Mouse (Mus musculus) heart, postnatal 25 days (tissue): ENCODE results near the gene Galnt4. TPM values are rescaled to one million over a fixed set of nuclear protein-coding genes. Genes with fewer than 3 reads are reported as not detected.

ENCODE experiments used
- DNase-seq: peaks from one replicate; pipeline ENCODE4 v3.0.0; 2022; ENCODE audit warnings: low spot score
- intact Hi-C: fragments of 180-260 bp; cut with DNase I; formaldehyde crosslinking; loops from one replicate; pipeline ENCODE4 v1.15.1; 2025
- total RNA-seq, 2 experiments: library from RNA; stranded (reverse); gene quantifications; 2 replicates each; pipeline ENCODE4 v1.2.3; 2021

The Galnt4 gene
- total RNA-seq, result 1 to 10 TPM; 3.2 to 3.6 TPM

- intact Hi-C loops, result loop anchor here (2.0 to 5.0 kb wide), 4 partner anchors 44 to 1379 kb away; partner anchors contain the start of genes Atp2b1, Cep290 and Tmtc3
- DNase-seq, result peak; percentile 78
Observed at GRCm38 (mm10) chr10:99107964-99108363, at the start of gene Galnt4. TSS of gene Galnt4 (plus strand) at chr10:99108159.

- intact Hi-C loops, result no loop called here
- no peak for DNase-seq
Observed at GRCm38 (mm10) chr10:99060588-99060987, 47.4 kb upstream of the Galnt4 start.

GRCm38 (mm10) chr10:99061418-99061817, 46.5 kb upstream of the Galnt4 start:
- intact Hi-C loops, result no loop called here
- no peak for DNase-seq

GRCm38 (mm10) chr10:99062546-99062945, 45.4 kb upstream of the Galnt4 start:
- intact Hi-C loops, result no loop called here
- no peak for DNase-seq

- DNase-seq, result no peak
- intact Hi-C loops, result no loop called here
Observed at GRCm38 (mm10) chr10:99076113-99076895, 31.7 kb upstream of the Galnt4 start.

- no peak for DNase-seq
- intact Hi-C loops, result no loop called here
Observed at GRCm38 (mm10) chr10:99078621-99079020, 29.3 kb upstream of the Galnt4 start.

GRCm38 (mm10) chr10:99081569-99081990, 26.4 kb upstream of the Galnt4 start:
- intact Hi-C loops, result no loop called here
- no peak for DNase-seq

- no peak for DNase-seq
- intact Hi-C loops, result no loop called here
Observed at GRCm38 (mm10) chr10:99083431-99084003, 24.4 kb upstream of the Galnt4 start.

- peak; percentile 21 for DNase-seq
- intact Hi-C loops, result loop anchor here (1.0 to 5.0 kb wide), 3 partner anchors 167 to 1372 kb away; no protein-coding TSS in a partner anchor
Observed at GRCm38 (mm10) chr10:99084397-99085239, 23.3 kb upstream of the Galnt4 start.

GRCm38 (mm10) chr10:99085240-99085587, 22.7 kb upstream of the Galnt4 start:
- intact Hi-C loops, result loop anchor here (1.0 to 5.0 kb wide), 3 partner anchors 168 to 1373 kb away; no protein-coding TSS in a partner anchor
- DNase-seq, result no peak

GRCm38 (mm10) chr10:99086029-99086428, 21.9 kb upstream of the Galnt4 start:
- no peak for DNase-seq
- intact Hi-C loops, result loop anchor here (5.0 kb wide), 2 partner anchors 169 to 1374 kb away; no protein-coding TSS in a partner anchor

GRCm38 (mm10) chr10:99089906-99090305, 18.1 kb upstream of the Galnt4 start:
- DNase-seq, result no peak
- intact Hi-C loops, result loop anchor here (5.0 kb wide), 2 partner anchors 173 to 1378 kb away; no protein-coding TSS in a partner anchor

- no peak for DNase-seq
- intact Hi-C loops, result no loop called here
Observed at GRCm38 (mm10) chr10:99093364-99093763, 14.6 kb upstream of the Galnt4 start.

GRCm38 (mm10) chr10:99095114-99095513, 12.8 kb upstream of the Galnt4 start:
- intact Hi-C loops, result loop anchor here (5.0 kb wide), 1 partner anchor 522 kb away; no protein-coding TSS in a partner anchor
- DNase-seq, result no peak

GRCm38 (mm10) chr10:99097374-99097773, 10.6 kb upstream of the Galnt4 start:
- no peak for DNase-seq
- intact Hi-C loops, result loop anchor here (1.0 to 5.0 kb wide), 2 partner anchors 8 to 520 kb away; no protein-coding TSS in a partner anchor

- intact Hi-C loops, result loop anchor here (1.0 to 5.0 kb wide), 4 partner anchors 8 to 472 kb away; partner anchors contain the start of gene Atp2b1
- no peak for DNase-seq
Observed at GRCm38 (mm10) chr10:99105522-99105921, 2.4 kb upstream of the Galnt4 start.

- DNase-seq, result no peak
- intact Hi-C loops, result loop anchor here (2.0 to 5.0 kb wide), 4 partner anchors 46 to 1380 kb away; partner anchors contain the start of genes Atp2b1, Cep290 and Tmtc3
Observed at GRCm38 (mm10) chr10:99106311-99106702, 1.7 kb upstream of the Galnt4 start.

GRCm38 (mm10) chr10:99106703-99107631, 992 bp upstream of the Galnt4 start, which contains the start of gene Poc1b:
TSS of gene Poc1b (plus strand) at chr10:99107036.
- intact Hi-C loops, result loop anchor here (2.0 to 5.0 kb wide), 4 partner anchors 45 to 1380 kb away; partner anchors contain the start of genes Atp2b1, Cep290 and Tmtc3
- peak; percentile 72 for DNase-seq
